Mouse (Mus musculus) heart, adult 9 months (tissue): ENCODE results near the gene Knl1.
"Not testable (repeated sequence)": the region's sequence is repeated elsewhere in the genome, so short reads cannot be mapped to it uniquely, and the experiment has no call there.

ENCODE experiments used
- DNase-seq, 2 experiments: peaks; one replicate each; pipeline ENCODE4 v3.0.0; 2022; ENCODE audit warnings: low spot score in 2 of 2

Knl1 gene

DNA sequence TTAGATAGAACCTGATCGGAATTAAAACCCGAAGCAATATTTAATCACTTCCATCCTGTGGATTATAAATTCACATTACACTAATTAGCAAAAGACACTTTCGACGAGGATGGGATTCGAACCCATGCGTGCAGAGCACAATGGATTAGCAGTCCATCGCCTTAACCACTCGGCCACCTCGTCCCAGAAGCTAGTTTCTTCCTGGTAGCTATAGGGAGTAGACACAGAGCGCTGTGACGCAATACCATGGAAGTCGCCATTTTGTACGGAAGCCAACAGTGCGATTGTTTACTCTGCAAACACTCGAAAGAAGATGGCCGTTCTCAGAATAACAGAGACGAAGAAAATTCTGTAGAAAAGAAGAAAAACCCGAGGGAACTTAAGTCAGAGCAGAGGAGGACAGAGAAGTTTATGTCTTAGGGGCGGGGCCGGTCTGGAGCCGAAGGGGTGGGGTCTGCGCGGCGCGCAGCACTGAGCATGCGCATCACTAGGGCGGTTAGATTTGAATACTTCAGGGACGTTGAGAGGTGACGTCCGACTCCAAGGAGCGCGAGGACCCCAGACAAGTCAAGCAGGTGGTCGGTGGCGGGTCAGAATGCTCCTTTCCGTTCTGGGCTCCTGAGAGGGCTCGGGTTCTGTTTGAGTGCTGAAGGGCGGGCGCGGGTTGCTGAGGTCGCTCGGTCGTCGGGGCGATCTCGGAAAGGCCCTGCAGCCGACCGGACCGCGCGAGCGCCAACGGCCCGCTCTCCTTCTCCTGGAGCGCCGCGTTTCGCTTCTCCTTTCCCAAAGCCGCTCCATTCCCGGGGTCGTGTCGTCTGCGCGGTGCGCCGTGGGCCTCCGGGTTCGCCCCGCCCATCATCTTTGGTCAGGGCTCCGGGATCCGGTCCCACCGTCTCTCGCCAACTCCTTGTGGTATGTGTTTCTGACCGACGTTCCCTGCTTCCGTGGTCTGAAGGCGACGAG, at the start of gene Knl1:
TSS of gene Knl1 (plus strand) at position 471 of the 963 bp plus-strand sequence.
- peak; percentile 84 to 95 for DNase-seq

DNA sequence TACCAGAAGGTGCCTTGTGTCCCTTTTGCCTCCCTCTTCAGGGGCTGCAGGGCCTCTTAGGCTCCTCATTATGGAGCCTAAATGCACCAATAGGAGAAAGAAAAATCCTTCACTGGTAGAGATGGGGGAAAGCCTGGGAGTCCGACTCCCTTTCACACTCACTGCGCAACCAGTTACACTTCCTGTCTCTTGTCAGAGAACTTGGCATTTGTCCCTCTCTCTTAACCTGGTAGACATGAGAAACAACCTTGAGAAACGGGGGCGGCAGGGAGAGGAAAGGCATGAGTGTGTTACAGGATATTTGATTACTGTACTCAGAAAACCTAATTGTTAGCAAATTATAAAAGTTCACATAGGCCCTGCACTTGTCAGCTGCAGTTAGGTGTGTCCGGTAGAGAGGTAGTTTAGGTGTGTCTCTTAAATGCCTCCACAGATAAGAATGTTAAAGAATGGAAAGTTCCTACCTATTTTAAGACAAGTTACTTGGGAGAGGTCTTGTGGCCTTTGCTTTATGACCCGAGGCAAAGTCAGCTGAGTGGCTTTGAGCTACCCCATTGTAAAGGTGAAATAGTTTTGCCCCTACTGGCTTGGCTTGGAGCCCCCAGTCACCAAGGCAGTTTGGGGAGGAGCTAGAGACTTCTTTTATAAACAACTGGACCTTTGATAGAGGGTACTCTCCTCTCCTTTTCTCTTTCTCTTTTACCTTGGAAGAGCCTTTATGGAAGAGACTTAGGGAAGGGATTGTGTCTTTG, 48.6 kb upstream of the Knl1 start:
- DNase-seq, result no peak

DNA sequence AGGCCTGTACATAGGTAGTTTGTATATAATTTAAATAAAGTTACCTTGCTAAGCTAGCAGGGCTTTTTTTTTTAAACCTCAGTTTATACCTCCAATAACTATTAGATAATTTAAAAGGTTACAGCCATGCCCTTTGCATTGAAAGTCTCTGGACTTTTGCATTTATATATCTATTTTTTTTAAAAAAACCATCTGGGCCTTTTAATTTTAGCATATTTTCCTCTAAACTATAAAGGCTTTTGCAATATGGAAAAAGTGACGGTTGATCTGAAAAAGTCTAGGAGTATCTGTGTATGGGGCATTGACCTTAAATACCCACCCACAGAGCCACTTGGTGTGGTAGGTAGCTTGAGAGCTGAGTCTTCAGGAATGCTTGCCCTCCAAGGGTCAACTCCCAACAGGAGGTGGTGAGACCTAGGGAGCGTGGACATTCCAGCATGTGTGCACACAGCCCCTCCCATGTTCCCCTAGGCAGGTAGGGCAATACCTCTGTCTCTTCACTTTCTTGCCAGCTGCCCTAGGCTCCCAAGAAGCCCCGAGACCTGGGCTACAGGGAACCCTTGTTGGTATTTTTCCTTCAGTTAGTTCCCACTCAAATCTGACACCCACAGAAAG, 47.8 kb upstream of the Knl1 start:
- DNase-seq, result no peak

DNA sequence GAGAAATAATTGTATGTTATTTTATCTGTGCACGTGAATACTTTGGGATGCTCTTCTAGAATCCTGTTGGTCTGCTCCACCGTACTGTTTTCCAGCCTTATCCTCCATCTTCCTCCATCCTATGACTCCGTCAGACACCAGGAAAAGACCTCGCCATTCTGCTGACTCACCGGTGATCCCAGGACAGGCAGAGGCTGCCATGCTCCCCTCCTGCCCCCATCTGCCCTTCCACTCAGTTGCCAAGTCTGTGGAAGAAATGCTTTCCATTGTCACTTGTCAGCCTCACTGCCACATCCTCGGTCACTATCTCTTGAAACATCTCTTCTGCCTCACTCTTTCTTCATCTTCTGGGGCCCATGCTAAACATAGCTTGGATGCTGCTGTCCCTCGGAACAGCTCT, 40.0 kb upstream of the Knl1 start:
- DNase-seq, result no peak

DNA sequence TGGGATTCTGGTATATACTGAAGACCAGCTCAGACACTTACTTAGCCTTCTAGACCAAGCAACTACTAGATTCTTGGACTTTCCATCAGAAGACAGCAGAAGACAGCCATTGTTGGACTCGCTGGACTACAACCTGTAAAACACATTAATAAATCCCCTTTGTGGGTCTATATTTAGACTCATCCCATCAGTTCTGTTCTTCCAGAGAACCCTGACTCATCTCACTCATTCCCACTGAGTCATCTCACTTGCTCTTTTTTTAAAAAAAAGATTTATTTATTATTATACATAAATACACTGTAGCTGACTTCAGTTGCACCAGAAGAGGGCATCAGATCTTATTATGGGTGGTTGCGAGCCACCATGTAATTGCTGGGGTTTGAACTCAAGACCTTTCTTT, 37.5 kb upstream of the Knl1 start:
- no peak for DNase-seq

DNA sequence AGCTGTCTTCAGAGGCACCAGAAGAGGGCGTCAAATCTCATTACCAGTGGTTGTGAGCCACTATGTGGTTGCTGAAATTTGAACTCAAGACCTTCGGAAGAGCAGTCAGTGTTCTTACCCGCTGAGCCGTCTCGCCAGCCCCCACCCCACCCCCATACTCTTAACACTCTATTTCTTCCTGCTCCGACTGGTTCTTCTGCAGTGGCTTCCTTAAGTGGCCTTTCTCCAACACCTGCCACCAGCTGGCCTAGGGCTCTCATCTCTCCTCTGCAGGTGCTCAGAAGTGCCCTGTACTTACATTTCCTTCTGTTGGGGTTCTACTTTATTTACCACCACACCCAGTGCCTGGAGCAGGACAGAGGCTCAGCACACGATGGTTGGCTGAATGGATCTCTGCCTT, 31.9 kb upstream of the Knl1 start:
- no peak for DNase-seq

DNA sequence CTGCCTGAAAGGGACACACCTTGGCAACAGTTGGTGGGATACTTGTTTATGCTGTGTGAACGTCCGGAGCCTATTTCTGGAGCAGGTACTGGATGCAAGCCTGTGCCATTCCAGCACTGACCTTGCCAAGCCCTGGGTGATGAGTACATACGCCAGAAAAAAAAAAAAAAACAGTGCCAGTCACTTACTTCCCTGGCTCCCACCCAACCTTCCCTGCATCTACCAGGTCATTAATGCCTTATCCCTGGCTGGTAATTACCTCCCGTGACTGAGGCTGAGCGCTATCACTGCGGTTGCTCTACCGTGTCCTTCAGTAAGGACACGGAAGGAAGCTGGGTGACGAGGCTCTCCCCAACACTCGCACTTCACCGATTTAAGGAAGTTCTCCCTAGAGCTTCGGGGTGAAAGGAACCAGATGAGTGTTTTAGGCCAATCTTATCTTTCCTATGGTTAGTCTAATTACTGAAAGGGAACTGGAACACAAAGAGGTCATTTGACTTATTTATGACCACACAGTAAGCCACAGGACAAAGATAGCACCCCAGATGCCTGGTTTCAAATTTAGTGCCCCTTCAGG, 31.2 kb upstream of the Knl1 start:
- DNase-seq, result peak; percentile 74

DNA sequence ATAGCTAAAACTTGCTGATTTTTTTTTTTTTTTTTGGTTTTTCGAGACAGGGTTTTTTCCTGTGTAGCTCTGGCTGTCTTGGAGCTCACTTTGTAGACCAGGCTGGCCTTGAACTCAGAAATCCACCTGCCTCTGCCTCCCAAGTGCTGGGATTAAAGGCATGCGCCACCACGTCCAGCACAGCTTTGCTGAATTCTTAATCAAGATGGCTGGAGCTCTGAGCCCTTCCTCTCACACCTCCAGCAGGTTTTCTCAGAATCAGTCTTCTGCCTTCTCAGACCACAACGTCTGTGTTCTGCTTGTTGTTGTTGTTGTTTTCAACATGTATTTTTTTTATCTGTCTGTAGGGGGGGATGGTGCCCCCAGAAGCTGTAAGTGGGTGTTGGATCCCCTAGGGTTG, 30.6 kb upstream of the Knl1 start:
- not testable (repeated sequence) for DNase-seq

DNA sequence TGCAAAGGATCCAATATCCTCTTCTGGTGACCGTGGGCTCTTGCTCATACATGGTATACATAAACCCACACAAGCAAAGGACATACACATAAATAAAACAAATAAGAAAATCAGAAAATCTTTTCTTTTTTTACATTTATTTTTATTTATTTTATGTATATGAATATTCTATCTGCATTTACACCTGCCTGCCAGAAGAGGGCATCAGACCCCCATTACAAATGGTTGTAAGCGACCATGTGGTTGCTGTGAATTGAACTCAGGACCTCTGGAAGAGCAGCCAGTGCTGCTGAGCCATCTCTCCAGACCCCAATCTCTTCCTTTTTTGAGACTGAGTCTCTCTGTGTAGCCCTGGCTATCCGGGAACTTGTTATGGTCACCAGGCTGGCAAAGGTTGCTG, 29.3 kb upstream of the Knl1 start:
- no peak for DNase-seq

DNA sequence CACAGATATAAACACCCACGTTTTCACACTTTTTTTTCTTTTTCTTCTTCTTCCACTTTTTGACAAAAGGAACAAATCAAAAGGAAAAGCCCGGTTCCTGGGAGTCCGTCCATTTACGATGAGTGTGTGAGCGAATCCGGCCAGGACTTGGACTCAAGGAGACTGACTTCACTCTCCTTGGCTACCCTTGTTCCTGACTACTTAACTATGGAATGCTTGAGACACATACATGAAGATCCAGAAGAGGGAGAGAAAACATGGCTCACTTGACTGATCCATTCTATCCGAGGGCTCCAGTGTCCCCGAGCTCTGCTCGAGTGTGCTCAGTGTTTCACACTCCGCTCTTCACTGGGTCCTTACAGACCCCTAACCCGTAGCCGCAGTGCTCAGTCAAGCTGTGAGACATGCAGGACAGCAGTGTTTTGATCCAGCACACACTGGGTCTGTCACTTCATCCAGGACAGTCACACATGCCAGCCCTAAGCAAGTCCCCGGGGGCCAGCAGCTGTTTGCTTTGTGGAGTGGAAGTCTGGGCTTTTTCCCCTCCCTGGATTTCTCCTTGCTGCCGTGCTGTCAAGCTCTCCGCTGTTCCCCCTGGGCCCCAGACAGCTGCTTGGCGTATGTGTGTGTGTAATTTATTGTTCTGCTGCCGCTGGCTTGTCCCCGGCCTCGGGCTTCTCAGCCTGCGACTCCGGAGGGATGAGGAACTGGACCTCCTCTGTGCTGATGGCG, 28.4 kb upstream of the Knl1 start:
- peak; percentile 67 to 70 for DNase-seq

DNA sequence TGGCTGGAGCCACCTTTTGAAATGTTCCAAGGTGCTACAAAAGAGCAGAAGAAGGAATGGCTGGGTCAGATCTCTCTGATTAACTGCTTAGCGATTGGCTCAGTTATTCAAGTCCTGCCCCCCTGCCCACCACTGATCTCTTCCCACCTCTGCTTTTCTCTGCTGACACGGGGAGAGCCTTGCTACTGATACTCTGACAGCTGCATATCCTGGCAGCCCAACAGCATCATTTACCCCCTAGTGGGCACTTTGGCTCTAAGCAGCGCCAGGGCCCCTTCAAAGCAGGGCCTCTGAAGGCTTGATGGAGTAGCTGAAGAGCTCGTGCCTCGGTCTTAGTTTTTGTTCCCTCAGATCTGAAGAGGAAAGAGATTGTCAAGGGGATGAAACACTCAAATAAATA, 27.8 kb upstream of the Knl1 start:
- DNase-seq, result no peak

DNA sequence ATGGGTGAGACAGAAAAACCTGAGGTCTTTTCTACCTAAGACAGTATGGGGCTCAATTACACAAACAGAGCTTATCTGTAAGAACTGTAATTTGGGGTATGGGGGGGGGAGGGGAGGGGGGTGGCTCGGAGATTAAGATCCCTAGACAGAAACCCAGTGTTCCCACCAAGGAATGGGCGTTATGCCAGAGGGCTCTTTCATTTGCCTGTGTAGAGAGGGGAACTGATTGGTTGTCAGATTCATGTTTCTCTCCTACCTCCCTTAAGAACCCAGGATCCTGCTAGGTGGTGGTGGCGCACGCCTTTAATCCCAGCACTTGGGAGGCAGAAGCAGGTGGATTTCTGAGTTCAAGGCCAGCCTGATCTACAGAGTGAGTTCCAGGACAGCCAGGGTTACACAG, 27.4 kb upstream of the Knl1 start:
- no peak for DNase-seq

DNA sequence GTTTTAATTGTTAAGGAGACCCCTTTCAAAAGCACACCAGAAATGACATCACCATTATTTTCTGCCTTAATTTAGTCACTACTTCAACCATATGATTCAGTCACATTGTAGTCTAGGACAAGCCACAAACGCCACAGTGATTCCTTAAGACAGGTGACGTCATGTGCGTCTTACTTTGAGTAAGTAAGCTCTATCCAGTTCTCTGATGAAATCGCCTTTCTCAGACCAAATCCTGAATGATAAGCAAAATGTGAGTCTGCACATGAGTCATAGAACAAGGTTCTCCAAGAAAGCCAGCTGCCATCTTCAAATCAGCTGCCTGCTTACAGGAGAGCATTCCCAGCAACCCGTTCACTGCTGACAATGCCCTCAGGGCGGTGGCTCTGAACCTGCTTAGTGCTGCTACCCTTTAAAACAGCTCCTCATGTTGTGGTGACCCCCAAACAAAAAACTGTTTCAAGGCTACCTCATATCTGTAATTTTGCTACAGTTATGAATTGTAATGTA, 23.7 kb upstream of the Knl1 start:
- no peak for DNase-seq

DNA sequence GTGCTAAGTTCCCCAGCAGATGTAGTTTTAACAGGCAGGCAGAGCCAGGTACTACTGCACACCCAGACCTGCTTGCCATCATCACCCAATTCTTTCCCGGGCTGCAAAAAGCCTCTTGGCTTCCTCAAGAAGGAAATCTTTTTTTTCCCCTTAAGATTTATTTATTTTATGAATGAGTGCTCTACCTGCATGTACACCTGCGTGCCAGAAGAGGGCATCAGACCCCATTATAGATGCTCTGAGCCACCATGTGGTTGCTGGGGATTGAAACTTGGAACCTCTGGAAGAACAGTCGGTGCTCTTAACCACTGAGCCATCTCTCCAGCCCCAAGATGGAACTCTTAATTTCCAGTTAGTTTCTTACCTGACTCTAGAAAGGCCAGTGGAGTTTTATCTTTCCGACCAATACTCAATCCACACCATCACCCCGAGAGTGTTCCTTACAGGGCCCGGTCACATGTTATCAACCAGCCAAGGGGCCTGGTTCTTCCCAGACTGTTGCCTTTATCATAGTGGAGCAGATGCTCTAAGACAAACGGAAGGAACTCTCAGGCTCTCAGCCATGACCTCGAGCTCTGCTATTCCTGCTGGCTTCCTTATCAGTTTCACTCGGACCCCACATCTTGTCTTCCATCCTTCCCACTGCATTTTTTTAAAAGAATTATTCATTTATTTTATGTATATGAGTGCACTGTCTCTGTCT, 22.2 kb upstream of the Knl1 start:
- DNase-seq, result no peak

DNA sequence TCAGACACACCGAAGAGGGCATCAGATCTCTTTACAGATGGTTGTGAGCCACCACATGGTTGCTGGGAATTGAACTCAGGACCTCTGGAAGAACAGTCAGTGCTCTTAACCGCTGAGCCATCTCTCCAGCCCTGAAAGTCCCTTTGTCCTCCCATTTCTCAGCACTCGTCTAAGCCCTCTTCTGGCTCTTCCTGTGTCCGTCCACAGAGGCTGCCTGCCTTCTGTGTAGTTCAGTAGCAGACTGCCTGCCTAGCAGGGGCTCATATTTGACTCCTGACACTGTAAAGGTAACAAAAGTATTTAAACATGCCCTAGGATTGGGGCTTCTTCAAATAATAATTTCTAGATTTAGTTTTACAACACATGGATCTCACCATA, 21.7 kb upstream of the Knl1 start:
- no peak for DNase-seq

DNA sequence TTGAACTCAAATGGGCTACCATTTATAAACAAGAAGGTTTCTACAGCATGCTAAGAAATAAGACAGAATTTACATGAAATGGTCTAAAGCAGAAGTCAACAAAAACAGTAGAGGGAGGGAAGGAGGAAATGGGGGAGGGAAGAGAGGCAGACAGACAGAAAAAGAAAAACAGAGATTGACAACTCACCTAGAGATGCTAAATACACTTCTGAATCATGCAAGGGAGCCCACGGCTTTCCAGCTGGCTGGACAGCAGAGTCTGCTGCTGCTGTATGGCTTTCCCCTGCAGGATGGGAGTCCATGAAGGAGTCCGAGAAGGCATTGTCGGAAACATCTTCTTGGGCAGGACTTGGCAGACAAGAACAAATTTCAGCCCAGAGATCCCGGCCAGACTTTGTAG, 20.0 kb upstream of the Knl1 start:
- no peak for DNase-seq

DNA sequence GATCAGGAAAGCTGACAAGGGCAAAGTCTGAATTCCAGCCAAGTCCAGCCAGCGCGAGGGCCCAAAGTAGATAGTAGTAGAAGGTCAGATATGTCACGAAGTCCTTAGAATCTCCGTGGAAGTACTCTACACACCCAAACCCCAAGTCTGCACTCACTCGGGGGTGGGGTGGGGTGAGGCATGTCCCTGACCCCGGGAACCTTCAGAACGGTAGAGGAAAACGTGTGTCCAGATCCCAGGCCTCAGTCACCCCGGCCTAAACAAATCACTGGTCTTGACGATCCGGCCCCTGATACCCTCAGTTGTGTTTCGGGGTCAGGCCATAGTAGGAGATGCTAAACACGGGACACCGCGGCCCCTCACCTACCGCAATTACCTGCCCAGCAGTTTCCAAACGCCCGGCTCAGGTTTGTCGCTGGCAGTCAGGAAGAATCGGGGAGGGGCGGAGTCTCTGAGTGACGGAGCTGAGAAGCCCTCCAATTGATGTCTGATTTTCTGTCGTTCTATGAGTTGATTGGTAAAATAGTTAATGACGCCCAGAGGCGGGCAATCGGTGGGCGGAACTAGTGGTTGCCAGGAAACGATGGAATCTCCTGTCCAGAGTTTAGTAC, 17.9 kb upstream of the Knl1 start, which contains the start of gene Ccdc32:
TSS of gene Ccdc32 (minus strand) at position 453 of the 611 bp plus-strand sequence.
- DNase-seq, result peak; percentile 95 to 98

DNA sequence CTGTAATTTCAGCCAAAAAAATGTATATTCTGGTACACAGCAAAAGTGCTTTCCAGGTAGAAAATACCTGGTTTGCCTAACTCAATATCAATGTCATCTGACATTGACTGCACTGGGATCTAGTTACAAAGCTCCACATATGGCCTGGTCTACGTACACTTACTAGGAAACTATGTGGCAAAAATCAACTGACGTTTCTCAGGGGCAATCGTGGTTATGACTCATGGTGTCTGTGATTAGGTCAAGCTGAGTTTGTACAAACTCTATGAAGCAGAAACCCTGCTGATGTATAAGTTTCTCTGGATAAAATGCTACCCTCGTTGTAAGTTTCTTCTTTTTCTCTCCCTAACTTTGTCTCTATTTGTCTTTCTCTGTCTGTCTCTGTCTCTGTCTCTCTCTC, 14.7 kb upstream of the Knl1 start:
- no peak for DNase-seq

DNA sequence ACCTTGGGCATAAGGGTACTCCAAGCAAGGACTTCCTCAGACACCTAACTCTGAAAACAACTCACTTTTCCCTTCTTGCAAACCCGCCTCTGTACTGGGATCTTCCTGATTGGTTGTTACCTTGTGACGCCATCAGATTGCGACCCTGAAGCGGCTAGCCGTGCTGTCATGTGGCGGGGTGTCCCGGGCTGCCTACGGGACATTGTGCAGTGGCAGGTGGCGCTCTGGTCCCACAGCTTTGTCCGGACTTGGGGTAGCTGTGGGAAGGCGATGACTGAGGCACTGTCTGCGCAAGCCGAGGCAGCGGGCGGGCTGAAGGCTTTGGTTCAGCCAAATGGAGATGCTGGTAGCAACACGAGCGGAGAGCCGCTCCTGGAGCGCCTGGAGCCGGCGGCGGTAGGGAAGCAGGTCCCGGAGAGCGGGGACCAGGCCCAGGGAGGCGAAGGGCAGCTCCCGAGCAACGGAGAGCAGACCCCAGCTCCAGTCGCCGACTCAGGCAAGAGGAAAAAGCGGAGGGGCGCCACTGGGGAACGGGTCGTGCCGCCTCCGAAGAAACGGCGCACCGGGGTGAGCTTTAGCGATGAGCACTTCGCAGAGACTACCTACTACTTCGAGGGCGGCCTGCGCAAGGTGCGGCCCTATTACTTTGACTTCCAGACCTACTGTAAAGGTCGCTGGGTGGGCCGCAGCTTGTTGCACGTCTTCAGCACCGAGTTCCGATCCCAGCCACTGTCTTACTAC, 12.1 kb upstream of the Knl1 start, which contains the start of gene Rpusd2:
TSS of gene Rpusd2 (plus strand) at position 135 of the 741 bp plus-strand sequence.
- peak; percentile 93 to 96 for DNase-seq
